Mouse (Mus musculus): ENCODE measurements at regions not wholly inside any gene's neighbourhood (a gene's known extent, or its start where the extent isn't known, plus 50 kb on each side); places are given as distances from the start of the nearest gene placed in this dataset.

DNA sequence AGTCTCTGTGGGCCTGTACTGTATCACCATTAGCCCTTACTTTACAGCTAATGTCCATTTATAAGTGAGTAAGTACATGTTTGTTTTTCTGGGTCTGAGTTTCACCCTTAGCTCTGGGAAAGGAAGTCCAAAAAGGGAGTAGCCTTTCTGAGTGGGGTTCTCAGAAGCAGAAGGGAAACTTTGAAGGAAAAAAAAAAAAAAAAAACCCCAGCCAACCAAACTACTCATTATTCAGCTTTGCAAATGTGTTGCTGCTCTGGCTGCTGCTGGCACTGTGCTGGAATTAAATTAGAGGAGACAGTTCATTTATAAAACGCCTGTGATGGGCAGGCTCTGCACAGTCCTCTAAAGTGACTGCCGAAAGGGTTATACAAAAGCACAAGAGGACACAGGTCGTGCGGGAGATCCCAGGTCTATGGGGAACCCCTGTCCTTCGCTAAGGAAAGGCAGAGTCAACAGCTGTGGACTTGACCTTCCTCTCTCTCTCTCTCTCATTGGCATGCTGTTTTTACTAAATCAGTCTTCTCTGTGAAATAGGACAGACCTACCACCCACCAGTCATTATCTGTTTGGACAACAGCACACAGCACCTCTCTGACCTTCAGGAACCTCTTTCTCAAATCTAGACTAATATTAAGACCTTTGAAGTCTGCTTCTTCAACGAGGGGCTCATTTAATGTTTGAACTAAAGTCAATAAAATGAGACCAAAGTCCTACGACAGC is 165.4 kb downstream of the Cd47 start:
- intact Hi-C loops (cut with DNase I; ENCODE audit: low total_unique reads) = no loop called here
- no peak for DNase-seq

DNA sequence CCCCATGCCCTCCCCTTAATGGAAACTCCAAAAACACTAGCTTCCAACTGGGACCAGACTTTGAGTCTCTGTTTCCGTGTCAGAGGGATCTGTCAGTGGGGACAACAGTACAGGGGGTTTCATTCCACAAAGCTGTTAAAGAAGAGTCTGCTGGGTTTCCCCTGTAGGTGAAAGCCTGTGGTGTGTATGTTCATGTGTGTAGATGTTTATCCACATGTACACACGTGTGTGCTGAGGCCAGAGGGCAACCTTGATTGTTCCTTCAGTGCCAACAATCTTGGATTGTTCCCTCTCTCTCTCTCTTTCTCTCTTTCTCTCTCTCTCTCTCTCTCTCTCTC is 165.9 kb downstream of the Cd47 start:
- DNase-seq = no peak

DNA sequence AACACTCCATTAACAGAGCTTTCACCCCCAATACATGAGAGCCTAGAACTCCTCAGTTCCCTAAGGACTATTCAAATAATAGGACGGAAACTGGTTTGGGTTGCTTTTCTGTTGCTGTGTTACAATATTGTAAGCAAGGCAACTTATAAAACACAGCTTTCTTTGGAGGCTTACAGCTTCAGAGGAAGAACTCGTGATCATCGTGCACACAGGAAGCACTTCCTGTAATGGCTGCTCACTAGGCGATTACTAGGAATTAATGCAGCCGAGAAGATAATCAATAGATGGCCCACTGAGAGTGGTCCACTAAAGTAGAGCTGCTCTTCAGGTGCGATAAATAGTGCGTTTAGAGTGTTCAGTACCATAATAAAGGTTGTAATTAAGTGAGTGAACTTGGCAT is 166.8 kb downstream of the Cd47 start:
- DNase-seq = no peak
- intact Hi-C loops (cut with DNase I; ENCODE audit: low total_unique reads) = no loop called here

More for the DNA sequence above, 165.9 kb downstream of the Cd47 start:
- intact Hi-C loops (cut with DNase I; ENCODE audit: low total_unique reads) = no loop called here

DNA sequence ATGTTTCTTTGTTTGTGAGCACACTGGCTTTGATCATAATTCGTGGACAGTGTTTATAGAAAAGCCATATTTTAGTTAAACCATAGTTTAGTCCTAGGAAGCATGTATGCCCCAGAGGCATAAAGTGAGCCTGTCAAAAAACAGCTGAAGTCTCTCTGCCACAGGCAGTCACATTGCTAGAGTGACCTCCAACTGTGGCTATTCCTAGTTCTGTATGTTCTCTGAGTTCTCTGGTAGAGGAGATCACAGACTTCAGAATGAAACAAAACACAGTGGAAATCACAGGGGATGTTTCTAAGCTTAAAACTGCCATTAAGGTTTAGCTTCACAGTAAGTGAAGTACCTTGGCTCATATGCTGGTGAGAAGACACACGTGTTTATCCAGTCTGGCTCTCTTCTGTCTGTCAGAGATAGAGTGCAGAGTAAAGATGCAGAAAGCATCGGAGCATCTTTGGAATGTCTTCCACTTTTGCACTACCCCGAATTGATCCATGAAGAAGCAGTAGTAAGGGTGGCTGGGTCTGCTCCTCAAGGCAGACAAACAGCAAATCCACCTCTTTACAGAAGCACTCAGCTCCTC is 168.0 kb downstream of the Cd47 start:
- intact Hi-C loops (cut with DNase I; ENCODE audit: low total_unique reads) = no loop called here

DNA sequence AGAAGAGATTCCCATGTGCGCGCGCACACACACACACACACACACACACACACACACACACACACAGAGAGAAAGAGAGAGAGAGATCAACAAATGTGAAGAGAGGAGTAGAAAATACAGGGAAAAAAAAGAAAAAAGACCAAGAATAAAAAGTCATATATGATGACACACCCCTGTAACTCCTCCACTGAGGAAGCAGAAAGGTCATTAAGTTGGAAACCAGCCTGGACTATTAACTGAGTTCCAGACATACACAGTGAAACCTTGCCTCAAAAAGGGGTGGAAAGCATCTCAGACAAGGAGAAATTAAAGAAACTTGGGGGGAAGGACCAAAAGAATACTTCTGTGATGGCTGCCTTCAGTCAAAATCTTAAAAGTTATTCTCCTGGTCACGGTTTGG is 168.7 kb downstream of the Cd47 start:
- intact Hi-C loops (cut with DNase I; ENCODE audit: low total_unique reads) = no loop called here

More for the DNA sequence above, 168.0 kb downstream of the Cd47 start:
- no peak for DNase-seq

DNA sequence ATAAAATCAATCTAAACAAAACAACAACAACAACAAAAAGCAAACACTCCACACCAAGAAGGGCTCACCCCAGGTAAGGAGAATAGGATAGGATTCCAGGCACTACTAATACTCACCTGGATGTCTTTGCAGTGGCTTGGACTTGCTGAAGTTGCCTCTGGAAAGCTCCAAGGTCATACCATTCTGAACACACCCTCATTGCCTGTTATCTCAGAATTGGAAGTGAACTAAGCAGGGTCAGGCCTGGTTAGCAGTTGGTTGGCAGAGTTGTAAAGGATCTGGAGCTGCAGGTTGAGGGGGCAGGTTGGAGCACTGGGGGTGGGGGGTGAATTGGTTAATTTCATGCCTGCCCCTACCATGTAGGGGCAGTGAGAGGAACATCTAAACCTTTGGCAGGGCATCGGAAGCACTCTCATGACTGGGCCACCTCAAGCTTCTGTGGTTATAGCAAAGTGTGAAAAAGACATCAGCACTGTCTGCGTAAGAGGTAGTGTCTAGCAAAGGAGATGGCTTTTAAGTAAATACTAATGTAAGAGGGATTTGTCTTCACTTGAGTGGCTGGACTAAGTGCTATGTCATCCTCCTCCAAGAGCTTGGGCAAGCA is 169.5 kb downstream of the Cd47 start:
- intact Hi-C loops (cut with DNase I; ENCODE audit: low total_unique reads) = no loop called here
- DNase-seq = no peak

More for the DNA sequence above, 168.7 kb downstream of the Cd47 start:
- no peak for DNase-seq

DNA sequence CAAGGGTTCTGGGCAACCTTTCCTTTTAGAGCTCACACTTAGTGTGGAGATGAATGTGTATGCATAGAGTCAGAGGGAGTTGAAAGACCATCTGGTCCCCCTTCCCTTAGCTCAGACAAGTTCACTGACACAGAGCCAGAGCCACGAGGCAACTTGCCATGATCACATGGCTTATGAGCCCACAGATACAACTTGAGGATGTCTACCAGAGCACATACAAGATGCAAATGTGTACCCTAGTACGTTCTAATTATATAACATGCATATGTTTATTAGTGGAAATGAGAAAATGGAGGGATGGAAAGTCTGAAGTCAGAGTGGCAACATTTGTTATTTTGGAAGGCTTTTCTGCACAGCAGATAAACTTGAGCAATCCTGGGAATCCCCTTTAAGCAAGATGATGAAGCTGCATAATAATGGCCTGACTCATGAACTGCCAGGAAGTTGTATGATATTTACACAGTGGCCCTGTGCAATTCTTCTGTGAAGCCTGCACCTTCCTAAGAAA is 170.0 kb downstream of the Cd47 start:
- intact Hi-C loops (cut with DNase I; ENCODE audit: low total_unique reads) = no loop called here
- DNase-seq = no peak

DNA sequence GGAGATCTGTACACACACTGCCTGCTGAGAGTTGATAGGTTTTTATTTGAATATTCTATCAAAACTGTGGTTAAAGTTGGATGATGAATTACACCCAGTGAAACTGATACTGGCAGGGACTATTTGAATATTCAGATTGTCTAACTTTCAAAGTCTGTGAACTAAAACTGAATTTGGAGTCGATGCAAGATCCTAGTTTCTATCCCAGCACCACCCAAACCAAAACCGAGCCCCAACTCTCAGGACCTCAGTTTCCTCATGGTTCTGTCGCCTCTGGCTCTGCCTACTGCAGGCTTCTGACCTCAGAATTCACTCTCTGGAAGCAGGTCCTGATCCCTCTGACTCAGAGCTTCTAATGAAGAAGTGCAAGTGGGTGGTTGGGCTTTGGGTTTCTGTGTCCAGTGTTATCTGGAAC is 170.8 kb downstream of the Cd47 start:
- intact Hi-C loops (cut with DNase I; ENCODE audit: low total_unique reads) = no loop called here

DNA sequence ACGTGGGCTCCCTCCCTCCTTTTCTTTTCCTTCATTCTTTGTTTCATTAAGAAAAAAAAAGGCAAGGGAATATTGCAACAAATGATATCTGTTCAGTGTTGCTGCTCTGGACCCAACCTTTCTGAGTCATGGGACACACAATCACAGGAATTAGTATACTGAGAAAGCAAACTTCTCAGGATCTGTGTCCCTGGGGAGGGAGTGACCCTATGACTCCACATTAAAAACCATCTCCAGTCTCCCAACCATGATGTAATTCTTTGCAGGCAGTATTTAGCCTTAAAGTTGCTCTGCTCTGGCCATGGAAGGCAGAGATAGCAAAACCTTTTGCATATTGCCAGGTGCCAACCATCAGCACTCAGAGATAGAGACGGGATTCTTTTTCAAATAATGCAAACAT is 176.9 kb downstream of the Cd47 start:
- intact Hi-C loops (cut with DNase I; ENCODE audit: low total_unique reads) = no loop called here
- DNase-seq = no peak

More for the DNA sequence above, 170.8 kb downstream of the Cd47 start:
- DNase-seq = no peak

DNA sequence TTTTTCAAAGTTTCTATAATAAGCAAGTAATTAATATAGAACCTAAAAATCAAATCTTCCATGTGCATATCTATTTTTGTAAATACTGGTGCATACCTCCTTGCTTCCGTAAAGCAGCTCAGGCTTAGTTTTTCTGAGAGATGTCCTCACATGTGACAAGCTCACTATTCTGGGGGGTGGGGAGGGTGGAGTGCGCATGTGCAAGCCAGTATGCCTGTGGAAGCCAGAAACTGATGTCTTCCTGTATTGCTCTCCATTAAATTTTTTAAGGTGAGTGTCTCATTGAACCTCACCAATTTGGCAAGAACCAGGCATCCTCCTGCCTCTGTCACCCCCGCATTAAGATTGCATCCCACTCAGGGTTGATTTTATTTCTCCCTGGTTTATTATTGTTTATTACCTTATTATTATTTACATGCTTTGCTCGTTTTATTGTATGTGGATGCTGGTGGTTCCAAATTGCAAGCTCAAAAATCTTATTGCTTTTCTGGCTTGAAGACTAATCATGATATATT is 179.2 kb downstream of the Cd47 start:
- intact Hi-C loops (cut with DNase I; ENCODE audit: low total_unique reads) = no loop called here
- no peak for DNase-seq

DNA sequence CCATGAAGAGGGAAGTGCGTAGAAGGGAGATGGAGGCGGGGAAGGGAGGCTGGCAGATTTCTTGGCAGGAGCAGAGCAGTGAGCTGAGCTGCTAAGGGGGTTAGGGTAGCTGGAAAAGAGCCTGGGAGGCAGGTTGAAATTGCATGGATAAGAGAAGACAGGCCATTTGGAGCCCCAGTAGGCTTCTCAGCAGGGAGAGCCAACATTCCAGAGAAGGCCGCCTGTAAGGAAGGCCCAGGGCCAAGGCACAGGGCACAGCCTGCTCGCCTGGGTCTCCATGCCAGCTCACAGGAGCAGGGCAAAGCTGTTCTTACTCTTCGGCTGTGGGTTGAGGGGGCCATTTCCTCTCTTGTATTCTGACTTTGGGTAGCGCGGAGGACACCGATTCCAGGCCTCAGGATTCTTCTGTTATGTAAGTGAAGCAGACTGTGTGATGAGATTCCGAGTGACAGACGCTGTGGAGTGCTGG is 179.9 kb downstream of the Cd47 start:
- intact Hi-C loops (cut with DNase I; ENCODE audit: low total_unique reads) = no loop called here
- DNase-seq = peak; percentile 38

DNA sequence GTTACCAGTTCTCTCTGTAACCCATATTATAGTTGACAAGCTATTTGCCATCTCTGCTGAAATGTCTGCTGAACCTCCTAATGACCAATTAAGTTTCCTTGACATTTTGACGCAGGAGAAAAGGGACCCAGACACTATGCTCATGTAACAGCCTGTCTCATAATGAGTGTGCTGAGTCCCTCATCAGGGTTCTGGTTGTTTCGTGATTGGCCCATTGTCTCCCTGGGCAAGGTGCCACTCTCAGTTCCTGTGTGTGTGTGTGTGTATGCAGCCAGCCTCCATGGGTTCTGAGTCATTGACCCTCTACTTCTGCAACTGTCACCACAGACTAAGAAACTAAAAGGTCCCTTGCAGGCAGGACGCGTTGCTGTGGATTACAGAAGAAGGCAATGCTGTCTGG is 181.8 kb downstream of the Cd47 start:
- no peak for DNase-seq

DNA sequence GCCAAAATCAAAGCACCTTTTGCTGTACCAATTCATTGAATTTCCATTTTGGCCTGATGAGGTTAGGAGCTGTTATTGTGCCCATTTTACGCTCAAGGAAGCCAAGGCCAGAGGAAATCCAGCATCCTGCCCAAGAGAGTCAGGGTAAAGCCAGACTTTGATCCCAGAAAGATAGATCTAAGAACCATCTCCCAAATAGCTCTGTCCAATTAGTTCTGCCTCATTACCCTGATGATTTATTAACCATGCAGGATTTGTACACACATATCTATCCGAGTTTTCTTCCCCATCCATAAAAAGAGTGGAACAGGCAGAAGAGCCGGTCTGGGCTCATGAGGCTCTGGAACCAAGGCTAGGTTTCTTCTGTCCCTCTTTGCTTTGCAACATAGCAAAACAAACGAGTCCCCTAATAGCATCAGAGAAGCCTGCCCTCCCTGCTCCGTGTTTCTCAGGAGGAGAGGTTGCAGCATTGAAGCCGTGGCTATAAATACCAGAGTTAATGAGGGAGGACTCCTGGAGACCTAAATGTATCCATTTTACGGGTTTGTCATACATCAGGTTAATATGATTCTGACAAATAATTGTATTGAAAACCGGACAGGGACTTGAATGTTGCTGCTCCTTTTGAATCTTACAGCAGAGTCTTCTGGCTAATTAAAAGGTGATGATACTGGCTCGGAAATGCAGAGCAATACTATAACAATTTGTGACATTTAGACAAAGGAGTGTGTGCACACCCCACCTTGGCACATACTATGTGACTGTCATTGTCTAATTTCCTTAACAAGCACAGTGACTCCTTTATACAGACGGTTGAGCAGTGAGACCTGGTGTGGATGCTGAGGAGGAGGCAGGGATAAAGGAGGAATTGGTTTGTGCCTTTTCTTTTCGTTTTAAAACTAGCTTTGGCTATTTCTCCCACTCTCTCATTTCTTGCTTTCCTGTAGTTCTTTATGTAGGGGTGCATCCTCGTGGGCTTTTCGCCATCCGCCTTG is 185.0 kb downstream of the Cd47 start:
- DNase-seq = no peak
- intact Hi-C loops (cut with DNase I; ENCODE audit: low total_unique reads) = no loop called here

More for the DNA sequence above, 181.8 kb downstream of the Cd47 start:
- intact Hi-C loops (cut with DNase I; ENCODE audit: low total_unique reads) = no loop called here

DNA sequence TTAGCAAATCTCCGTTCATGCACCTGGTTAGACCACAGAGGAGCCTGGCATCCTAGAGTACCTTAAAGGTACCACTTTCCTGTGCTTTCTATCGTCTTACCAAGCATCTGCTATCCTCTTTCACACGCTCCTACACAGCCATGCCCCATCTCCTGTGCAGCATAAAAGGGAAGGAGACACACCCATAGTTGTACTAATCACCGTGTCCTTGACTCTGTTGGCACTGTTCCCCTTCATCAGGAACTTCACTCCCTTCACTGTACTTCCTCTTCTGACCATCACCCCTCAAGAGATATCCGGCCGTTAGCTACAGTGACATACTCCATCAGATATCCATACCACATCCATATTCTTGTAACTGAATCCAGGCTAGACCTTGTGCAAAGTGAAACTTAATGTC is 186.6 kb downstream of the Cd47 start:
- intact Hi-C loops (cut with DNase I; ENCODE audit: low total_unique reads) = no loop called here
- DNase-seq = no peak

DNA sequence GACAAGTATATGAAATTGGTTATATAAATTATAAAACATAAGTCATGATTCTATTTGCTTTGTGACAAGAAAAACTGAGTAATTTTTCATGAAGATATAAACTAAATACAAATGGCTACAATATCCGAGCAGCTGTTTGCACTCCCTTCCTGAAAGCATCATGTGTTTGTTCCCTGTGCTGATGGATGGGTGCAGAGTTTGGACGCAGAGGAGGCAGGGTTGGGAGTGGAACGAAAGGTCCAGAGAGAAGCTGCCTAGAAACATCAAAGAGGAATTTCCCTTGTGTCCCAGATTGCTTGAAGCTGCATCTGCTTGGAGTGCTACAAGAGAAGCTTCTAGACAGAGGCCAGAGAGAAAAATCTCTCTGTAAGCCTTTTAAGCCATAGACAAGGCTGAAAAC is 195.5 kb downstream of the Cd47 start:
- no peak for DNase-seq
- intact Hi-C loops (cut with DNase I; ENCODE audit: low total_unique reads) = no loop called here

DNA sequence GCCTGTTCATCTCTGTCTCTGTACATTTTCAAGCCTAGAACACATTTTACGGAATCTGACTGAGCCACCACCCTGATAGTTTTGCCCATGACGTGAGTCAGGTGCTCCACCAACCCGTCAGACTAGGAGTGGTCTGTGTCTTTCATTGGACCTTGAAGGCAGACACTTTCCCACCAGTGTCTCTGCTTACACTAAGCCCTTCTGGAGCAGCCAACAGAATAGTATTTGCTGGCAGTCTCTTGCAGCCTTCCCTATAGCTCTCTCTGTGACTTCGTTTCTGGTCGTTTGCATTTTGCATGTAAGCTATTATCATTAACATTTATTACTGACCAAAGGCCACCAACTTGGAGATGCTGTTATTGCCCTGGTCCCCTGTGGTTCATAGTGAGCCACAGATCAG is 196.3 kb downstream of the Cd47 start:
- no peak for DNase-seq
- intact Hi-C loops (cut with DNase I; ENCODE audit: low total_unique reads) = no loop called here

DNA sequence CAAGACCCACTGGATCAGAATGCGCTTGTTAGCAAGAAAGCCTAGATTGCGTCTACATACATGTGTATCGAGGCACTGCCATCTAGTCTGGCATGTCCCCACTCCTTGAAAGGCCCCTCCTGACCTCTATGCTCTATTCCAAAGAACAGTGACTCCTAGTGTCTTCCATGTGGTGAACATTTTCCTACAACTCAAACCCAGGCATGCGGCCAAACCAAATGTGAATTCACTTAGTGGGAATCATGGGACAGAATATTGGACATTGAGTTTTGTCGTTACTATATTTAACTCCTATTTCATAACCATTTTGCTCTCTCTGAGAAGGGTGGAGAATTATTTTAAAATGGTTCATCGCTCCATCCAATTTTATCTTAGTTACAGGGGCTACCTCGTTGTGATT is 196.7 kb downstream of the Cd47 start:
- DNase-seq = peak; percentile 78
- intact Hi-C loops (cut with DNase I; ENCODE audit: low total_unique reads) = no loop called here

DNA sequence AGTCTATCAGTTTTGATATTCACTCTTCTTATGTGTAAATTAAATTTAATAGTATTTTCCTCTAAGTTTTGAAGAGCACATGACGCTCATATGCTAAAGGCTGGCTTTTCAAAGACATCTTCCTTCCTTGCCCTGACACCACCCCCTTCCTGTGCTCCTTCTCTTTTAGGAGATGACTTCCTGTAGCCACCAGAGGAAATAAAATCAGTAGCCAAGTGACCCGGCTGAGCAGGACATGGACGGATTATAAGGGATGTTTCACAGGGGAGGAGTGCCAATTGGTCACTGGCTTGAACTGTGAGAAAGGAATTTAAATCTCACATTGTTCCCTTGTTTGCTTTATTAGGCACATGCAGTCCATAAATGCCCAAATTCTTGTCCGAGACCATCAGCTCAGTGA is 200.5 kb downstream of the Cd47 start:
- intact Hi-C loops (cut with DNase I; ENCODE audit: low total_unique reads) = no loop called here
- DNase-seq = peak; percentile 6

DNA sequence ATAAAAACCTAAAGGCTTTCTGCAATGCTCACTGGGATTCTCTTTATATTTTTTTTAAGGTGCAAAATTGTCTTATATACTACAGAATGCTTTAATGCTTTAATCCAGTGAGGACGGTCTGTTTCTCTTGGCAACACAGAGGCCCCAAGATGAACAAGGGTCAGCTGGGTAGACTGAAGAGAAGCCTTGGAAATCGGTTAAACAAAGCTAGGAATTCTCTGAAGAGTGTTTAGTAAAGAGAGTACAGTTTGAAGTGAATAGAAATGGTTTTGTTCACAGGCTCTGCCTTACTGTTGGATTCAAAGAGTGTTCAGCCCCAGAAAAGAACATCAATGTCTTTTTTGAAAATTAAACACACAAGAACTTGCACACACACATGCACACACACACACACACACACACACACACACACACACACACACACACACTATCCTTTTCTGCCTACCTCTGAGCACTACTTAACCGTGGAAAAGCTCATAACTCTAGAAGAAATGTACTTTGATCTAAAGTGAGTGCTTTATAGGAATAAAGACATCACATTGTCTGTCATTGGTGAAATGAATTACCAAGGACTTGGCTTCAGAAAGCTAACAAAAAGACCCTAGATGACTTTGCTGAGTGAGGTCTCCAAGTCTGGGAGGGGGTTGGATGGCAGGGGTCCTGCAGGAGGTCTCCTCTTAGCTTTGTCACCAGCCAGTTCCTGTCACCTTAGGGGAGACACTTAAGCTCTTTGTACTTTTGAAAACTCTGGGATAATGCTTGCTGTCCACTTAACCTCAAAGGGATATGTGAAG is 201.5 kb downstream of the Cd47 start:
- intact Hi-C loops (cut with DNase I; ENCODE audit: low total_unique reads) = no loop called here
- DNase-seq = no peak
